Mouse (Mus musculus) layer of hippocampus, postnatal 14 days (tissue): ENCODE data around the gene Adra1d. TPM values are rescaled to one million over a fixed set of nuclear protein-coding genes. Genes with fewer than 3 reads are reported as not detected.

Experiments used
- DNase-seq, 2 experiments: peaks; one replicate each; pipeline ENCODE4 v3.0.0; 2021 to 2022; ENCODE audit warnings: low spot score in 2 of 2, mixed read lengths in 1 of 2
- total RNA-seq, 2 experiments: library from RNA; stranded (reverse); gene quantifications; 2 replicates each; pipeline ENCODE4 v1.2.3; 2021

The Adra1d gene
- total RNA-seq, 2 experiments from 2014 or later = 81.9 to 84.1 TPM

GRCm38 (mm10) chr2:131541686-131542085 is 20.4 kb downstream of the Adra1d start:
- DNase-seq = peak in 1 of 2 experiments; percentile 65

- DNase-seq = no peak
Observed at GRCm38 (mm10) chr2:131539780-131540179, 22.3 kb downstream of the Adra1d start.

- DNase-seq = no peak
Observed at GRCm38 (mm10) chr2:131538341-131538740, 23.7 kb downstream of the Adra1d start.

- DNase-seq = no peak
Observed at GRCm38 (mm10) chr2:131535168-131535567, 26.9 kb downstream of the Adra1d start.

GRCm38 (mm10) chr2:131531271-131531670 is 30.8 kb downstream of the Adra1d start:
- DNase-seq = no peak

- DNase-seq = peak in 1 of 2 experiments; percentile 47
Observed at GRCm38 (mm10) chr2:131530623-131531008, 31.5 kb downstream of the Adra1d start.

- DNase-seq = peak in 1 of 2 experiments; percentile 81
Observed at GRCm38 (mm10) chr2:131529898-131530622, 32.0 kb downstream of the Adra1d start.

- no peak for DNase-seq
Observed at GRCm38 (mm10) chr2:131527061-131527460, 35.0 kb downstream of the Adra1d start.

GRCm38 (mm10) chr2:131520743-131521142 is 41.3 kb downstream of the Adra1d start:
- DNase-seq = no peak

- no peak for DNase-seq
Observed at GRCm38 (mm10) chr2:131518790-131519189, 43.3 kb downstream of the Adra1d start.

GRCm38 (mm10) chr2:131517550-131517949 is 44.5 kb downstream of the Adra1d start:
- DNase-seq = no peak

GRCm38 (mm10) chr2:131514055-131514621 is 47.9 kb downstream of the Adra1d start:
- no peak for DNase-seq

GRCm38 (mm10) chr2:131513477-131513876 is 48.6 kb downstream of the Adra1d start:
- no peak for DNase-seq

- no peak for DNase-seq
Observed at GRCm38 (mm10) chr2:131510531-131510930, 51.6 kb downstream of the Adra1d start.

GRCm38 (mm10) chr2:131509671-131510313 is 52.3 kb downstream of the Adra1d start:
- DNase-seq = peak; percentile 58 to 80

GRCm38 (mm10) chr2:131508501-131508900 is 53.6 kb downstream of the Adra1d start:
- DNase-seq = peak in 1 of 2 experiments; percentile 79

- no peak for DNase-seq
Observed at GRCm38 (mm10) chr2:131506358-131506757, 55.7 kb downstream of the Adra1d start.

GRCm38 (mm10) chr2:131505431-131505830 is 56.7 kb downstream of the Adra1d start:
- DNase-seq = no peak

- DNase-seq = no peak
Observed at GRCm38 (mm10) chr2:131502561-131502960, 59.5 kb downstream of the Adra1d start.

- no peak for DNase-seq
Observed at GRCm38 (mm10) chr2:131501886-131502285, 60.2 kb downstream of the Adra1d start.

GRCm38 (mm10) chr2:131499290-131499845 is 62.7 kb downstream of the Adra1d start:
- no peak for DNase-seq

GRCm38 (mm10) chr2:131498219-131498618 is 63.9 kb downstream of the Adra1d start:
- DNase-seq = peak in 1 of 2 experiments; percentile 71
